Mouse (Mus musculus) hindbrain, embryonic 15.5 days (tissue): ENCODE results near the gene Pitpnm2. TPM values are rescaled to one million over a fixed set of nuclear protein-coding genes. Genes with fewer than 3 reads are reported as not detected.

ENCODE experiments used
- ATAC-seq: fragments of 200-750 bp; cut with Nextera tagmentation; 2 replicates; pipeline ENCODE4 v1.8.0; 2017; ENCODE audit warnings: low read depth, moderate number of reproducible peaks, moderate TSS enrichment; ENCODE audit not compliant: low FRiP score
- H3K27ac ChIP-seq: fragments of 300-500 bp; sonication (generic); replicated peaks from 2 replicates; pipeline ENCODE4 v1.5.1; 2015; ENCODE audit warnings: mild to moderate bottlenecking, inconsistent platforms
- H3K27me3 ChIP-seq: fragments of 300-500 bp; sonication (generic); 2 replicates; pipeline ENCODE4 v1.6.1; 2015; ENCODE audit warnings: control low read depth, inconsistent platforms
- H3K36me3 ChIP-seq: fragments of 300-500 bp; sonication (generic); 2 replicates; pipeline ENCODE4 v1.6.1; 2015; ENCODE audit warnings: control low read depth, inconsistent platforms
- H3K4me1 ChIP-seq: fragments of 300-500 bp; sonication (generic); replicated peaks from 2 replicates; pipeline ENCODE4 v1.6.1; 2015; ENCODE audit warnings: control low read depth, inconsistent platforms
- H3K4me2 ChIP-seq: fragments of 300-500 bp; sonication (generic); 2 replicates; pipeline ENCODE4 v1.6.1; 2015; ENCODE audit warnings: moderate library complexity, mild to moderate bottlenecking, inconsistent platforms
- H3K4me3 ChIP-seq: fragments of 300-500 bp; sonication (generic); 2 replicates; pipeline ENCODE4 v1.5.1; 2015; ENCODE audit warnings: mild to moderate bottlenecking, inconsistent platforms
- H3K9ac ChIP-seq: fragments of 300-500 bp; sonication (generic); 2 replicates; pipeline ENCODE4 v1.6.1; 2015; ENCODE audit warnings: inconsistent platforms
- H3K9me3 ChIP-seq: fragments of 300-500 bp; sonication (generic); 2 replicates; pipeline ENCODE4 v1.6.1; 2016; ENCODE audit warnings: control low read depth, inconsistent platforms
- WGBS: fragments of 180-500 bp; shearing (Covaris S2); methylation state at CpG from one replicate; pipeline ENCODE4 v1.1.7; 2015; 5-methylcytosine and 5-hydroxymethylcytosine counted together
- polyA plus RNA-seq: library from polyadenylated mRNA; unstranded; fragments of >200 nt; fragmentation: Nextera tagmentation; extraction: Ambion mirVana; gene quantifications from 2 replicates; pipeline ENCODE4 v1.2.1, GENCODE M21; 2015

Pitpnm2 gene
- polyA plus RNA-seq, 1 experiment from 2014 or later = 10.8 TPM

- ATAC-seq = peak; percentile 25
These were observed 138.4 kb downstream of the Pitpnm2 start for GRCm38 (mm10) chr5:124111077-124111741.

GRCm38 (mm10) chr5:124103552-124103951, 146.0 kb downstream of the Pitpnm2 start:
- H3K27me3 ChIP-seq = no peaks in the 10 kb centered on the region
- no peaks in the 10 kb centered on the region for H3K9me3 ChIP-seq
- no peak overlapping the region for H3K4me3 ChIP-seq
- no peak overlapping the region for H3K9ac ChIP-seq
- 95% methylated on average over 9 of the region's 9 CpGs for WGBS
- no peak overlapping the region for H3K4me2 ChIP-seq
- no peaks in the 10 kb centered on the region for H3K4me1 ChIP-seq
- no peaks in the 10 kb centered on the region for H3K36me3 ChIP-seq
- H3K27ac ChIP-seq = no peak overlapping the region
- no peak for ATAC-seq

More at GRCm38 (mm10) chr5:124111077-124111741, 138.4 kb downstream of the Pitpnm2 start:
- Histone ChIP-seq H3K27me3 (no peaks in the 10 kb centered on the region), H3K4me1 (peaks cover 30% of the 10 kb centered on the region), H3K9me3 (no peaks in the 10 kb centered on the region), H3K4me2 (peak overlapping the region; percentile 82), H3K4me3 (peak overlapping the region; percentile 68), H3K27ac (peak overlapping the region; percentile 95), H3K9ac (peak overlapping the region; percentile 44), H3K36me3 (no peaks in the 10 kb centered on the region)
- WGBS = 24% methylated on average over 17 of the region's 17 CpGs

GRCm38 (mm10) chr5:124103020-124103419, 146.5 kb downstream of the Pitpnm2 start:
- no peaks in the 10 kb centered on the region for H3K36me3 ChIP-seq
- no peaks in the 10 kb centered on the region for H3K27me3 ChIP-seq
- no peak for ATAC-seq
- no peak overlapping the region for H3K27ac ChIP-seq
- H3K4me3 ChIP-seq = no peak overlapping the region
- 92% methylated on average over 3 of the region's 3 CpGs for WGBS
- H3K9ac ChIP-seq = no peak overlapping the region
- H3K9me3 ChIP-seq = no peaks in the 10 kb centered on the region
- H3K4me1 ChIP-seq = no peaks in the 10 kb centered on the region
- no peak overlapping the region for H3K4me2 ChIP-seq

GRCm38 (mm10) chr5:124102326-124102725, 147.2 kb downstream of the Pitpnm2 start:
- H3K9me3 ChIP-seq = no peaks in the 10 kb centered on the region
- H3K9ac ChIP-seq = no peak overlapping the region
- H3K4me3 ChIP-seq = no peak overlapping the region
- WGBS = 88% methylated on average over 6 of the region's 6 CpGs
- no peaks in the 10 kb centered on the region for H3K36me3 ChIP-seq
- no peaks in the 10 kb centered on the region for H3K4me1 ChIP-seq
- H3K27ac ChIP-seq = no peak overlapping the region
- no peak for ATAC-seq
- H3K4me2 ChIP-seq = no peak overlapping the region
- no peaks in the 10 kb centered on the region for H3K27me3 ChIP-seq

DNA sequence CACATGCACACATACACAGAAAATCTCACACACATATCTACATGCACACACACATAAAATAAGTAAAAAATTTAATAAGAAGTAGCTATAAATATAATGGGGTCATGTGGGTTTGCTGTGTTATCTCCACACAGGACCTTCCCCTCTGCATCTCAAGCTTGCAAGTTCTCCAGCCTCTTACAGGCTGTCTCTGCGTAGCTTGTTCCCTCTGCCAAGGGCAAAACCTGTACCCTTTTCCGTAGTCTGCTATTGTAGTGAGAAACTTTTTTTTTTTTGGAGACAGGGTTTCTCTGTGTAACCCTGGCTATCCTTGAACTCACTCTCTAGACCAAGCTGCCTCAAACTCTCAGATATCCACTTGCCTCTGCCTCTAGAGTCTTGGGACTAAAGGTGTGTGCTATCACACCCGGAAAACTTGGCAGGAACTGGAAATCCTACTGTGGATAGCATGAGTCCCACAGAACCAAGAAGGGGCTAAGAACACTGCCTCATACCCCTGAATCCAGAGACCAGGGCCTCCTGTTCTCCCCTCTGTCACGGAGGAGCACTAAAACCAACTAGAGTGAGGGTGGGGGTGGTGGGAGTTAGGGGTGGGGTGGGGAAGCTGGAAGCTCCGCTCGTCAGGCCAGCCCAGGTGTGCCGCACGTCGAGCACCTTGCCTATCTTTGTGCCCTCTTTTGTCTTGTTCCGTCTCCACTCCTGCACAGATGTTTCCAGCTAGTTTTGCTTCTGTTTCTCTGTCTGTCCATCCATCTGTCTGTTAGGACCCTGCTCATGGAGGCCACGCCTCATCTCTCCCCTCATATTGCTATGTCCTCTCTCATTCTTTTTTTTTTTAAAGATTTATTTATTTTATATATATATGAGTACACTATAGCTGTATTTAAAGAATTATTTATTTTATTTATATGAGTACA, 149.2 kb downstream of the Pitpnm2 start:
- Histone ChIP-seq H3K9me3 (no peaks in the 10 kb centered on the region), H3K4me3 (no peak overlapping the region), H3K36me3 (no peaks in the 10 kb centered on the region), H3K4me1 (peaks cover 3% of the 10 kb centered on the region; the same call in 1 of the 2 replicates), H3K9ac (no peak overlapping the region), H3K4me2 (no peak overlapping the region), H3K27ac (no peak overlapping the region), H3K27me3 (no peaks in the 10 kb centered on the region)
- 92% methylated on average over 11 of the region's 11 CpGs for WGBS
- ATAC-seq = no peak

DNA sequence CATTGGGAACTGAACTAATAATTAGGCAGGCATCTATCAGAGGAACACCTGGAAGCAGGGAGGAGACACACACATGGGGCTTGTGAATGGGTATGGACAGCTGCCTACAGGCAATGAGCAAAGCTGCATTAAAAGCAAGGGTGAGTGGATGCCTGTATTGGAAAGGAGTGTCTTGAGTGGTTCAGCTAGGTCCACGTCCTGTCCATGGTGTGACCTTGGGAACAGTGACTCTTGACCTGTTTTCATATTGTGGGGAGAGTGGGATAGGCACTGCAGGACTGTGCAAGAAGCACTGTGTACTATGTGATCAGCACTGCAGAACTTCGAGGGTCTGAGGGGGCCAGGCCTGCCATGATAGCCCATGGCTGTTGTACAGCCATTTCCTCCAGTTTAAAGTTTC, 150.6 kb downstream of the Pitpnm2 start:
- no peak for ATAC-seq
- WGBS = 89% methylated on average over 2 of the region's 2 CpGs
- no peak overlapping the region for H3K4me2 ChIP-seq

DNA sequence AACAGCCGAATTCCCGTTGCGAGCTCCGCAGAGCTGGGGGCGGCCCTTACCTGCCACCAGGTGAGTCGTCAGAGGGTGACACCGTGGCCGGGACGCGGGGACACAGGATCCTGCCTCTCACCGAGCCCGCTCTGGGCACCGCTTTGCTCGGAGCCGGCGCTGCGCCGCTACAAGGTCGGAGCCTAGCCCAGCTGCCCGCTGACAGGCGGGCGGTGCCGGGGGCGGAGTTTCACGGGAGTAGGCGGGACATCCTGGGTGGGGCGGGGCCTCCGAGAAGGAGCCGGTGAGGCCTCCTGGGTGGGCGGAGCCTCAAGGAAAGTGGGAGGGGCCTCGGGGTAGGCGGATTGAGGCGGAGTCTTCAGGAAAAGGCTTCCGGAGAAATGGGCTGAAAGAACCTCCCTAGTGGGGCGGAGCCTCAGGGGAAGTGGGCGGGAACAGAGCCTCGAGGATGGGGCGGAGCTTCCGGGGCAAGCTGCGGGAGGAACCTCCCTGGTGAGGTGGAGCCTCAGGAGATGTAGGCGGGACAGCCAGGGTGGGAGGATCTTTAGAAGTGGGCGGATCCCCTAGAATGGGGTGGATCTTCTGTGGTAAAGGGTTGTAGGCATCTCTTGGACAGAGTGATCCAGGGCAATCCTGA, 153.8 kb downstream of the Pitpnm2 start, which contains the start of gene Abcb9:
TSS of gene Abcb9 (minus strand) at position 203 of the 637 bp plus-strand sequence.
- H3K4me3 ChIP-seq = peak within 1 kb of the TSS; percentile 60
- H3K9me3 ChIP-seq = no peaks in the 10 kb centered on the region
- peak within 1 kb of the TSS; percentile 63 for H3K4me2 ChIP-seq
- WGBS = 2% methylated on average over 42 of the region's 42 CpGs
- peak; percentile 88 for ATAC-seq
- H3K27me3 ChIP-seq = no peaks in the 10 kb centered on the region
- H3K36me3 ChIP-seq = no peaks in the 10 kb centered on the region
- peaks cover 13% of the 10 kb centered on the region for H3K4me1 ChIP-seq
- H3K27ac ChIP-seq = peak within 1 kb of the TSS; percentile 51; the same call in 1 of the 2 replicates
- peak within 1 kb of the TSS; percentile 63 for H3K9ac ChIP-seq

More for the DNA sequence above, 150.6 kb downstream of the Pitpnm2 start:
- H3K9me3 ChIP-seq = no peaks in the 10 kb centered on the region
- H3K36me3 ChIP-seq = no peaks in the 10 kb centered on the region
- H3K27me3 ChIP-seq = no peaks in the 10 kb centered on the region
- H3K4me3 ChIP-seq = no peak overlapping the region
- no peak overlapping the region for H3K9ac ChIP-seq
- peaks cover 7% of the 10 kb centered on the region for H3K4me1 ChIP-seq
- no peak overlapping the region for H3K27ac ChIP-seq

- ATAC-seq = peak; percentile 69
- 10% methylated on average over 19 of the region's 19 CpGs for WGBS
- peak overlapping the region; percentile 51; the same call in 1 of the 2 replicates for H3K27ac ChIP-seq
- no peaks in the 10 kb centered on the region for H3K27me3 ChIP-seq
- H3K4me2 ChIP-seq = peak overlapping the region; percentile 63
- H3K9me3 ChIP-seq = no peaks in the 10 kb centered on the region
- H3K4me3 ChIP-seq = peak overlapping the region; percentile 60
- H3K9ac ChIP-seq = peak overlapping the region; percentile 63
- H3K4me1 ChIP-seq = peaks cover 13% of the 10 kb centered on the region
- no peaks in the 10 kb centered on the region for H3K36me3 ChIP-seq
These were observed 154.4 kb downstream of the Pitpnm2 start for GRCm38 (mm10) chr5:124095077-124095581.

DNA sequence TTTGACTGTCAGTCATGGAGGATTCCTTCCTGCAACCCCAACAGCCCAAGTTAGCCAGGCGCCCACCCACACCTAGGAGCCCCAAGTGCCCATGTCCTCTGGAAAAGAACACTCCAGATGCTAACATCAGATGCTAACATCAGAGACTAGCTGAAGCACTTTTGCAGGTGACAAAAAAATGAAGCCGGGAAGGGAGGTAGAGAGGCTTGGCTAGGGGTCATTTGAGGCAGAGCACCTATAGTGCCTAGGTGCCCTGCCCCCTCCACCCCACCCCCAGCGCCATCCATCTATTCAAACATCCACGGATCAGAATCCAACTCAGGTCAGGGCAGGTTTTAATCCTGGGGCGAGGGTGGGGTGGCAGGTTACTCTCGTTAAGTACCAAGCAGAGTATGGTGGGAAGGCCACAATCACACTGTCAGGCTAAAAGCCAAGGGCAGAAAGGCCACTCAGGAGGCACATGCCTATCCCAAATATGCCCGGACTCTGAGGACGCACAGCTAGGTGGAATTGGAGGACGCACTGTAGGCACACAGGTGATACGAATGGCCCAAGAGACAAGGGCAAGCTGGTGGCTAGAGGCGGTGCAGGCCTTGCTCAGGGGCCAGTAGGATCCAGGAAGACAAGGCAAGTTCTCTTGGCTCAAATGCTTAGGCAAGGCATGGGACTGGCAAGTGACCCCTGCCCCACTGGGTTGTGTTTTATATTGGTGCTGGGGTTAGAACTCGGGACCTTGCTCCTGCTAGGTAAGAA, 155.5 kb downstream of the Pitpnm2 start:
- H3K9ac ChIP-seq = no peak overlapping the region
- no peak overlapping the region for H3K4me3 ChIP-seq
- peak overlapping the region; percentile 63 for H3K4me2 ChIP-seq

DNA sequence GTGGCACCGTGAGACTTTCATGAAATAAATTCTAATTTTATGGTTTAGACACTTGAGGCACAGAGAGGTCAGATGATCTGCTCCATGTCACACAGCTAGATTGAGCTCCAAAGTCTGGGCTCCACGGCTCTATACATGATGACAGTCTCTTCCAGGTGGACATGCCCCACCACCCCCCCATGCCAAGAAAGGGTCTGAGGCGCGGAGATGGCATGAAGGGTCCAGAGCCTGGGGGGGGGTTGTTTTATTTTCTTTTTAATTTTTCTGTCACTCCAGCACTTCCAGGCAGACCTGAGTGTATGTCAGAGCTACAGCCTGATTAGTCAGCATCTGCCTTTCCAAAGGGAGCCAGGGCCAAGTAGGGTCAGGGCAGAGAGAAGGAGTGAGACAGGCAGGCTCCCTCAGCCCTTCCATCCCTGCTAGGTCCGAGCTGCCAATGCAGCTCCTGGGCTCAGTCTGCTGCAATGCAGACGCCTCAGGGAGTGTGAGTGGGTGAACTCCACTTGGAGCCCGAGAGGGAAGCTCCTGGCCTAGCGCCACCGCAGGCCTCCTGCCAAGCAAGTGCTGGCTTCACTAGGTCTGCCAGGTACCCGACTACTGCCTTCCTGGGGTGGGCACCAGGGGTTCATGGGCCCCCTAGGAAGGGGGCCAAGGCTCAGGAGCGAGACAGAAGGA, 156.3 kb downstream of the Pitpnm2 start:
- 74% methylated on average over 11 of the region's 11 CpGs for WGBS
- H3K4me1 ChIP-seq = peaks cover 13% of the 10 kb centered on the region
- no peak for ATAC-seq
- no peaks in the 10 kb centered on the region for H3K27me3 ChIP-seq
- no peaks in the 10 kb centered on the region for H3K9me3 ChIP-seq
- no peak overlapping the region for H3K9ac ChIP-seq
- H3K27ac ChIP-seq = no peak overlapping the region
- H3K4me3 ChIP-seq = no peak overlapping the region
- H3K4me2 ChIP-seq = no peak overlapping the region
- H3K36me3 ChIP-seq = 0 out of 2 replicates have a peak, but pooled peaks cover 2% of the 10 kb centered on the region

More for the DNA sequence above, 155.5 kb downstream of the Pitpnm2 start:
- Histone ChIP-seq H3K27ac (no peak overlapping the region), H3K4me1 (peaks cover 13% of the 10 kb centered on the region), H3K27me3 (no peaks in the 10 kb centered on the region), H3K9me3 (no peaks in the 10 kb centered on the region), H3K36me3 (no peaks in the 10 kb centered on the region)
- ATAC-seq = no peak
- 91% methylated on average over 12 of the region's 12 CpGs for WGBS
